Mouse (Mus musculus) lung, postnatal 0 days (tissue): ENCODE measurements at regions not wholly inside any gene's neighbourhood (a gene's known extent, or its start where the extent isn't known, plus 50 kb on each side); places are given as distances from the start of the nearest gene placed in this dataset.
A peak's percentile ranks its signal among the peaks of the same experiment; 100 is the strongest.

ENCODE experiments used
- ATAC-seq: fragments of 200-750 bp; cut with Nextera tagmentation; 2 replicates; pipeline ENCODE4 v1.8.0; 2017; ENCODE audit warnings: moderate library complexity
- DNase-seq: peaks from one replicate; pipeline ENCODE4 v3.0.0-alpha.2; 2016; ENCODE audit warnings: low spot score
- H3K27ac ChIP-seq: fragments of 300-500 bp; sonication (generic); 2 replicates; pipeline ENCODE4 v1.5.1; 2014; ENCODE audit warnings: antibody characterized with exemption, mild to moderate bottlenecking, low read length, mixed read lengths
- H3K27me3 ChIP-seq: fragments of 300-500 bp; sonication (generic); replicated peaks from 2 replicates; pipeline ENCODE4 v1.6.1; 2014; ENCODE audit warnings: low read length, mixed read lengths; ENCODE audit not compliant: insufficient read depth
- H3K36me3 ChIP-seq: fragments of 300-500 bp; sonication (generic); 2 replicates; pipeline ENCODE4 v1.6.1; 2014; ENCODE audit warnings: low read length, mixed read lengths; ENCODE audit not compliant: insufficient read depth
- H3K4me1 ChIP-seq: fragments of 300-500 bp; sonication (generic); 2 replicates; pipeline ENCODE4 v1.6.1; 2014; ENCODE audit warnings: antibody characterized with exemption, low read depth, low read length, mixed read lengths; ENCODE audit not compliant: insufficient read depth
- H3K4me2 ChIP-seq: fragments of 300-500 bp; sonication (generic); replicated peaks from 2 replicates; pipeline ENCODE4 v1.6.1; 2014; ENCODE audit warnings: low read depth, mild to moderate bottlenecking, low read length, moderate library complexity, mixed read lengths
- H3K4me3 ChIP-seq: fragments of 300-500 bp; sonication (generic); 2 replicates; pipeline ENCODE4 v1.5.1; 2014; ENCODE audit warnings: low read depth, low read length
- H3K9ac ChIP-seq: fragments of 300-500 bp; sonication (generic); replicated peaks from 2 replicates; pipeline ENCODE4 v1.6.1; 2014; ENCODE audit warnings: low read depth, mild to moderate bottlenecking
- H3K9me3 ChIP-seq: fragments of 300-500 bp; sonication (generic); 2 replicates; pipeline ENCODE4 v1.6.1; 2016; ENCODE audit warnings: low read length, mixed read lengths
- CTCF ChIP-seq: IDR thresholded peaks from 2 replicates; pipeline ENCODE4 v1.5.1; 2016; ENCODE audit warnings: antibody characterized with exemption, mild to moderate bottlenecking
- EP300 ChIP-seq: IDR thresholded peaks from 2 replicates; pipeline ENCODE4 v1.6.1; 2016; ENCODE audit warnings: antibody characterized with exemption, mild to moderate bottlenecking, control low read depth
- WGBS: fragments of 180-500 bp; shearing (Covaris S2); extraction: QIAGEN DNeasy Blood & Tissue Kit; methylation state at CpG from one replicate; pipeline ENCODE4 v1.1.7; 2014; 5-methylcytosine and 5-hydroxymethylcytosine counted together

- H3K4me2 ChIP-seq = no peak overlapping the region
- H3K4me3 ChIP-seq = no peak overlapping the region
- no peak for ATAC-seq
- no peaks in the 10 kb centered on the region for H3K9me3 ChIP-seq
- H3K36me3 ChIP-seq = no peaks in the 10 kb centered on the region
- WGBS = 90% methylated on average over 2 of the region's 2 CpGs
- no peaks in the 10 kb centered on the region for H3K27me3 ChIP-seq
- no peak for TF ChIP-seq CTCF
- no peak for TF ChIP-seq EP300
- H3K9ac ChIP-seq = no peak overlapping the region
- no peak overlapping the region for H3K27ac ChIP-seq
- DNase-seq = no peak
- peaks cover 22% of the 10 kb centered on the region; the same call in 1 of the 2 replicates for H3K4me1 ChIP-seq
Observed at GRCm38 (mm10) chr6:93229320-93229719, 286.0 kb upstream of the Adamts9 start.

GRCm38 (mm10) chr6:93223610-93224550 lies 280.6 kb upstream of the Adamts9 start:
- H3K27me3 ChIP-seq = no peaks in the 10 kb centered on the region
- H3K36me3 ChIP-seq = no peaks in the 10 kb centered on the region
- peak overlapping the region; percentile 38 for H3K27ac ChIP-seq
- WGBS = 18% methylated on average over 8 of the region's 8 CpGs
- no peak overlapping the region for H3K9ac ChIP-seq
- ATAC-seq (peak; percentile 94), DNase-seq (peak; percentile 91)
- H3K4me1 ChIP-seq = peaks cover 12% of the 10 kb centered on the region; the same call in 1 of the 2 replicates
- H3K4me2 ChIP-seq = peak overlapping the region; percentile 2; the same call in 1 of the 2 replicates
- no peak for TF ChIP-seq CTCF
- peak; percentile 91 for TF ChIP-seq EP300
- H3K9me3 ChIP-seq = no peaks in the 10 kb centered on the region
- no peak overlapping the region for H3K4me3 ChIP-seq

DNA sequence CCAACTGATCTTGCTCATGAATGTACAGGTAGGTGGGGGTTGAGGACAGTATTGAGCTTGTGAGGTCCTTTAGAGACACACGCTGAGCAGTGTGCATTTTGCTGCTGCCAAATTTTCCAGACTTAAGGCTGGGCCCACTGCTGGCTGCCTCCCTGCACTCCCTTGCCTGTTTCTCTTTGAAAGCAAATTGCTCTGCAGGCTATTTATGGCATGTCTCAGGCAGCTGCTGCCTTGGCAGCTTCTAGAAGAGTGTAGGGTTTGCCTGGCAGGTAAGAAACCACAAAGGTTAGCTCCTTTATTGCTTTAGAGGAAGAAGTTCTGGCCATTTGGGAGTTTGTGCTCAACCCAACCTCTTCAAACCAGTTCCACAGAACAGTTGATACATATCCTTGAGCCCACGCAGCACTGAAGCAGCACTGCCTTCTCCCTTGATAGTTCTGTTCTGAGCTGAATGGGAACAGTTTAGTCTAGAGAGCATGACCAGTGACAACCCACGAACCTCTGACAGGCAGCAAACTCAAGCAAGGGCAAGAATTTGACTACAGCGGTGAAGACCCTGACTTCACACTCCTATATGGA lies 274.8 kb upstream of the Adamts9 start:
- TF ChIP-seq EP300 (no peak), CTCF (no peak)
- no peak for ATAC-seq

DNA sequence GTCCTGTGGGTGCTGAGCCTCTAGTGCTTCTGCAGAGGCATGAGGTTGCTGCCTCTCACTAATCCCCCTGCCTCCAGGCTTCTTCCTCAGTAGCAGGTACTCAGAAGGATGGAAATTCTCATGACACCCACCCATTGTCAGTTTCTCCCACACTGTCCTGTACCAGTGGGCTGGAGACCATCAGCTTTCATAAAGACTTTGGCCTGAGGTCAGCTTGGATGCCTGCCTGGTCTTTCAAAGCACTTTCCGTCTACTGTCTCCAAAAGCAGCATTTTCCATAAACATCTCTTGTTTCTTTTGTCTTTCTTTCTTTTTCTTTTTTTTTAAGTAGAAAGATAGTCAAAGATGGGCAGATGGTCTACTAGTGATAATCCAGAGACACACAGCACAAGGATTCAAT lies 257.6 kb upstream of the Adamts9 start:
- Histone ChIP-seq H3K36me3 (no peaks in the 10 kb centered on the region), H3K9me3 (no peaks in the 10 kb centered on the region), H3K9ac (no peak overlapping the region), H3K4me3 (no peak overlapping the region), H3K4me1 (no peaks in the 10 kb centered on the region), H3K27me3 (no peaks in the 10 kb centered on the region), H3K4me2 (no peak overlapping the region), H3K27ac (no peak overlapping the region)
- ATAC-seq (no peak), DNase-seq (peak; percentile 42)
- 47% methylated on average over 1 of the region's 1 CpGs for WGBS
- TF ChIP-seq EP300 (no peak), CTCF (no peak)

More for the DNA sequence above, 274.8 kb upstream of the Adamts9 start:
- Histone ChIP-seq H3K4me2 (no peak overlapping the region), H3K36me3 (no peaks in the 10 kb centered on the region), H3K4me3 (no peak overlapping the region), H3K9me3 (no peaks in the 10 kb centered on the region), H3K27me3 (no peaks in the 10 kb centered on the region), H3K27ac (no peak overlapping the region), H3K9ac (no peak overlapping the region), H3K4me1 (no peaks in the 10 kb centered on the region; the same call in 1 of the 2 replicates)
- WGBS = 66% methylated on average over 4 of the region's 4 CpGs
- no peak for DNase-seq

DNA sequence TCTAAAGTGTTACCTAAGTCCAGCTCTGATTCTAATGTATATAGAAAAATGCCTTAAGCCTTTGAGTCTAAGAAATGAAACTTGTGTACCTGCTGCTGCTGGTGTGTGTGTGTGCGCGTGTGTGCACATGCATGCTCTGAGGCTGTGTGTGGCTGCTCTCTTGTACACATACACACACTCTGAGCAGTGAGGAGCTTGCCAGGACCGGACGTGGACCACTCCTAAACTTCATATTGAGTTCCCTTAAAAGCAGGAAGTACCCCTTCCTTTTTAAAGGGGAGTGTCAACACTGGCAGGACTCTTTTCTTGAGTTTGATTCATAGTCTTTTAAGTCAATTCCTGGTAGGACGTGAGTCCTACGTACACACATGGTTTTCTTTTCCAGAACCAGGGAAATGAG lies 251.4 kb upstream of the Adamts9 start:
- no peaks in the 10 kb centered on the region for H3K4me1 ChIP-seq
- H3K4me3 ChIP-seq = no peak overlapping the region
- TF ChIP-seq EP300 (peak; percentile 66), CTCF (no peak)
- ATAC-seq (peak; percentile 55; the same call in 1 of the 2 replicates), DNase-seq (peak; percentile 32)
- H3K36me3 ChIP-seq = no peaks in the 10 kb centered on the region
- no peaks in the 10 kb centered on the region for H3K27me3 ChIP-seq
- H3K9me3 ChIP-seq = no peaks in the 10 kb centered on the region
- WGBS = 52% methylated on average over 6 of the region's 6 CpGs
- H3K9ac ChIP-seq = no peak overlapping the region
- H3K4me2 ChIP-seq = no peak overlapping the region
- no peak overlapping the region for H3K27ac ChIP-seq

GRCm38 (mm10) chr6:93192980-93193379 lies 249.7 kb upstream of the Adamts9 start:
- Histone ChIP-seq H3K4me1 (no peaks in the 10 kb centered on the region), H3K27me3 (no peaks in the 10 kb centered on the region), H3K9ac (no peak overlapping the region), H3K4me2 (no peak overlapping the region), H3K9me3 (no peaks in the 10 kb centered on the region), H3K4me3 (no peak overlapping the region), H3K27ac (no peak overlapping the region), H3K36me3 (no peaks in the 10 kb centered on the region)
- TF ChIP-seq EP300 (no peak), CTCF (no peak)
- 56% methylated on average over 2 of the region's 2 CpGs for WGBS
- no peak for ATAC-seq
- DNase-seq = no peak
